Mouse (Mus musculus) liver, postnatal 0 days (tissue): ENCODE measurements around the gene Zfp207. TPM values are rescaled to one million over a fixed set of nuclear protein-coding genes. Genes with fewer than 3 reads are reported as not detected.

Experiments used
- ATAC-seq: fragments of 200-750 bp; cut with Nextera tagmentation; 2 replicates; pipeline ENCODE4 v1.8.0; 2017; ENCODE audit warnings: mild to moderate bottlenecking, moderate library complexity
- DNase-seq: peaks from one replicate; pipeline ENCODE4 v3.0.0-alpha.2; 2016
- H3K27ac ChIP-seq: fragments of 300-500 bp; sonication (generic); 2 replicates; pipeline ENCODE4 v1.5.1; 2014; ENCODE audit warnings: antibody characterized with exemption, moderate library complexity, mild to moderate bottlenecking, low read depth
- H3K27me3 ChIP-seq: fragments of 300-500 bp; sonication (generic); 2 replicates; pipeline ENCODE4 v1.6.1; 2014; ENCODE audit warnings: low read length, control low read depth, mixed read lengths; ENCODE audit not compliant: insufficient read depth
- H3K36me3 ChIP-seq: fragments of 300-500 bp; sonication (generic); replicated peaks from 2 replicates; pipeline ENCODE4 v1.6.1; 2014; ENCODE audit warnings: mild to moderate bottlenecking, control low read depth, low read length, moderate library complexity, mixed read lengths; ENCODE audit not compliant: insufficient read depth
- H3K4me1 ChIP-seq: fragments of 300-500 bp; sonication (generic); 2 replicates; pipeline ENCODE4 v1.6.1; 2014; ENCODE audit warnings: antibody characterized with exemption, mild to moderate bottlenecking, control low read depth; ENCODE audit not compliant: insufficient read depth
- H3K4me2 ChIP-seq: fragments of 300-500 bp; sonication (generic); 2 replicates; pipeline ENCODE4 v1.6.1; 2014; ENCODE audit warnings: low read depth, mild to moderate bottlenecking, low read length, moderate library complexity, mixed read lengths
- H3K4me3 ChIP-seq: fragments of 300-500 bp; sonication (generic); 2 replicates; pipeline ENCODE4 v1.5.1; 2014; ENCODE audit warnings: low read depth, low read length
- H3K9ac ChIP-seq: fragments of 300-500 bp; sonication (generic); replicated peaks from 2 replicates; pipeline ENCODE4 v1.6.1; 2014; ENCODE audit warnings: mild to moderate bottlenecking, moderate library complexity
- H3K9me3 ChIP-seq: fragments of 300-500 bp; sonication (generic); 2 replicates; pipeline ENCODE4 v1.6.1; 2016; ENCODE audit warnings: mild to moderate bottlenecking, control low read depth, low read length, mixed read lengths
- CTCF ChIP-seq: sonication (generic); IDR thresholded peaks from 2 replicates; pipeline ENCODE4 v1.5.1; 2016; ENCODE audit warnings: antibody characterized with exemption, low read depth
- EP300 ChIP-seq: IDR thresholded peaks from 2 replicates; pipeline ENCODE4 v1.6.1; 2016; ENCODE audit warnings: antibody characterized with exemption, low read depth, mild to moderate bottlenecking
- WGBS: fragments of 180-500 bp; shearing (Covaris S2); extraction: QIAGEN DNeasy Blood & Tissue Kit; methylation state at CpG from one replicate; pipeline ENCODE4 v1.1.7; 2014; ENCODE audit not compliant: insufficient replicate concordance; 5-methylcytosine and 5-hydroxymethylcytosine counted together
- polyA plus RNA-seq: library from polyadenylated mRNA; unstranded; fragments of >200 nt; fragmentation: Nextera tagmentation; extraction: Ambion mirVana; gene quantifications from 2 replicates; pipeline ENCODE4 v1.2.1, GENCODE M21; 2015

Gene Zfp207
- polyA plus RNA-seq, 1 experiment from 2014 or later: 71.6 TPM

GRCm38 (mm10) chr11:80383626-80384046, 557 bp downstream of the Zfp207 start:
- peak overlapping the region; percentile 76 for H3K4me2 ChIP-seq
- H3K36me3 ChIP-seq: peaks cover 26% of the 10 kb centered on the region
- DNase-seq: peak; percentile 82
- peak overlapping the region; percentile 98 for H3K27ac ChIP-seq
- peak overlapping the region; percentile 99 for H3K4me3 ChIP-seq
- peaks cover 22% of the 10 kb centered on the region for H3K4me1 ChIP-seq
- peak; percentile 45 for ATAC-seq
- WGBS: under 1% methylated on average over 20 of the region's 20 CpGs
- H3K9ac ChIP-seq: peak overlapping the region; percentile 100
- no peaks in the 10 kb centered on the region for H3K9me3 ChIP-seq
- no peaks in the 10 kb centered on the region for H3K27me3 ChIP-seq
- peak; percentile 82; the same call in 1 of the 2 replicates for TF ChIP-seq EP300
- TF ChIP-seq CTCF: no peak

DNA sequence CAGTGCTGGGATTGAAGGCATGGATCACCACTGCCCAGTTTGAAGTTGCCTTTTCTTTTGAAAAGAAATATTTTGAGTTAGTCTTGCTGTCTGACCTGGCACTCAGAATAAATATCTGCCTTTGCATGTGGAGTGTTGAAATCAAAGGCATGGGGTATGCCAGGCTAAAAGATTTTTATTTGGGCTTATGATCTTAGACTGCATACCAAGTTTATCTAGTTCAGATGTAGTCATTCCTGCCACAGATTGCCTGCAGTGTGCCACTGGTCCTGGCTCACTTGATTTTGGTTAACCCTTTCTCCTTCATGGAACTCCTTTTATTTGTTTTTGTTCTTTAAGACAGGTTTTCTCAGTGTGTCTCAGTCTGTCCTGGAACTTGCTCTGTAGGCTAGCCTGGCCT, 1.4 kb downstream of the Zfp207 start:
- H3K36me3 ChIP-seq: peaks cover 34% of the 10 kb centered on the region
- peak overlapping the region; percentile 99 for H3K4me3 ChIP-seq
- no peak for ATAC-seq
- peak overlapping the region; percentile 63 for H3K9ac ChIP-seq
- no peaks in the 10 kb centered on the region for H3K9me3 ChIP-seq
- no peaks in the 10 kb centered on the region for H3K27me3 ChIP-seq
- TF ChIP-seq CTCF: no peak
- 0 out of 2 replicates have a peak, but pooled peaks have one; percentile 9 for TF ChIP-seq EP300
- peak; percentile 22 for DNase-seq
- H3K4me2 ChIP-seq: peak overlapping the region; percentile 76
- peaks cover 22% of the 10 kb centered on the region for H3K4me1 ChIP-seq
- H3K27ac ChIP-seq: peak overlapping the region; percentile 41

DNA sequence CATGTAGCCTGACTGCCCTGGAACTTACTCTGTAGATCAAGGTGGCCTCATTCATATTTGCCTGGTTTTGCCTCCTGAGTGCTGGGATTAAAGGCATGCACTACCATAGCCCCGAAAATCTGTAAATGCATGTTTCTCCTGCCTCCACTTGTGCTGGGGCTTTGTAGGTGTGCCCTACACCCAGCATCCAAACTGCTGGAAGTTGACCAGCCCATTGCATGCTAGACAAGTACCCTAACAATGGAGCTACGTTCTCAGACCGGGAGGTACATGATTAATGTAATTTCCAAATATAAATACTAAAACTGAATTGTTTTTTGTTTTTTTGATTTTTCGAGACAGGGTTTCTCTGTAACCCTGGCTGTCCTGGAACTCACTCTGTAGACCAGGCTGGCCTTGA, 2.0 kb downstream of the Zfp207 start:
- Histone ChIP-seq H3K4me2 (peak overlapping the region; percentile 76), H3K27ac (no peak overlapping the region), H3K4me1 (peaks cover 22% of the 10 kb centered on the region), H3K36me3 (peaks cover 40% of the 10 kb centered on the region), H3K9ac (peak overlapping the region; percentile 63), H3K27me3 (no peaks in the 10 kb centered on the region), H3K4me3 (peak overlapping the region; percentile 99), H3K9me3 (no peaks in the 10 kb centered on the region)
- WGBS: 32% methylated on average over 4 of the region's 4 CpGs
- TF ChIP-seq EP300 (no peak), CTCF (no peak)
- ATAC-seq: no peak
- no peak for DNase-seq

GRCm38 (mm10) chr11:80386790-80387189, 3.7 kb downstream of the Zfp207 start:
- Histone ChIP-seq H3K27ac (no peak overlapping the region), H3K36me3 (peaks cover 52% of the 10 kb centered on the region), H3K27me3 (no peaks in the 10 kb centered on the region), H3K4me3 (peak overlapping the region; percentile 99), H3K4me2 (peak overlapping the region; percentile 76), H3K9me3 (no peaks in the 10 kb centered on the region), H3K9ac (peak overlapping the region; percentile 33; the same call in 1 of the 2 replicates), H3K4me1 (peaks cover 21% of the 10 kb centered on the region)
- TF ChIP-seq CTCF (no peak), EP300 (0 out of 2 replicates have a peak, but pooled peaks have one; percentile 26)
- no peak for ATAC-seq
- no peak for DNase-seq
- WGBS: 38% methylated on average over 2 of the region's 2 CpGs

- WGBS: 74% methylated on average over 1 of the region's 1 CpGs
- H3K36me3 ChIP-seq: peaks cover 75% of the 10 kb centered on the region
- TF ChIP-seq EP300: no peak
- no peak for TF ChIP-seq CTCF
- DNase-seq (no peak), ATAC-seq (no peak)
- no peak overlapping the region for H3K4me2 ChIP-seq
- no peak overlapping the region for H3K4me3 ChIP-seq
- no peak overlapping the region for H3K9ac ChIP-seq
- peaks cover 16% of the 10 kb centered on the region for H3K4me1 ChIP-seq
- no peaks in the 10 kb centered on the region for H3K9me3 ChIP-seq
- H3K27me3 ChIP-seq: no peaks in the 10 kb centered on the region
- H3K27ac ChIP-seq: no peak overlapping the region
Observed at GRCm38 (mm10) chr11:80389885-80390284, 6.8 kb downstream of the Zfp207 start.

- TF ChIP-seq EP300: no peak
- no peak for TF ChIP-seq CTCF
- DNase-seq (no peak), ATAC-seq (no peak)
- H3K36me3 ChIP-seq: peaks cover 85% of the 10 kb centered on the region
- H3K4me2 ChIP-seq: no peak overlapping the region
- WGBS: 97% methylated on average over 2 of the region's 2 CpGs
- no peak overlapping the region for H3K27ac ChIP-seq
- H3K27me3 ChIP-seq: no peaks in the 10 kb centered on the region
- no peak overlapping the region for H3K9ac ChIP-seq
- no peak overlapping the region for H3K4me3 ChIP-seq
- H3K9me3 ChIP-seq: no peaks in the 10 kb centered on the region
- peaks cover 3% of the 10 kb centered on the region; the same call in 1 of the 2 replicates for H3K4me1 ChIP-seq
Observed at GRCm38 (mm10) chr11:80391407-80392120, 8.5 kb downstream of the Zfp207 start.
